Mouse (Mus musculus) olfactory bulb, adult 2 months (tissue): ENCODE results near the gene Sh3bp2.

Experiments used
- CTCF ChIP-seq: fragments of 200-500 bp; IDR thresholded peaks from 2 replicates; pipeline ENCODE4 v1.5.1; 2012; ENCODE audit warnings: low read depth, mild to moderate bottlenecking, low read length, moderate library complexity; ENCODE audit not compliant: insufficient read depth
- POLR2A ChIP-seq: fragments of 200-500 bp; IDR thresholded peaks from 2 replicates; pipeline ENCODE4 v1.6.1; 2012; ENCODE audit warnings: mild to moderate bottlenecking, low read depth, low read length, moderate library complexity; ENCODE audit not compliant: insufficient read depth

GRCm38 (mm10) chr5:34539121-34539520, 13.5 kb downstream of the Sh3bp2 start:
- no peak for TF ChIP-seq POLR2A
- TF ChIP-seq CTCF, result no peak
